Mouse (Mus musculus) heart, embryonic 10.5 days (tissue): ENCODE measurements around the gene Olfr78. TPM values are rescaled to one million over a fixed set of nuclear protein-coding genes. Genes with fewer than 3 reads are reported as not detected.

ENCODE experiments used
- DNase-seq: peaks from one replicate; pipeline ENCODE4 v3.0.0-alpha.2; 2017; ENCODE audit warnings: low spot score
- H3K27ac ChIP-seq: fragments of 300-500 bp; sonication (generic); 2 replicates; pipeline ENCODE4 v1.5.1; 2016; ENCODE audit warnings: mild to moderate bottlenecking
- H3K27me3 ChIP-seq: fragments of 300-500 bp; sonication (generic); 2 replicates; pipeline ENCODE4 v1.6.1; 2016; ENCODE audit warnings: mild to moderate bottlenecking; ENCODE audit not compliant: poor library complexity, insufficient read depth, severe bottlenecking
- H3K36me3 ChIP-seq: fragments of 300-500 bp; sonication (generic); 2 replicates; pipeline ENCODE4 v1.6.1; 2016; ENCODE audit warnings: mild to moderate bottlenecking, moderate library complexity
- H3K4me1 ChIP-seq: fragments of 300-500 bp; sonication (generic); 2 replicates; pipeline ENCODE4 v1.6.1; 2016; ENCODE audit warnings: mild to moderate bottlenecking
- H3K4me3 ChIP-seq: fragments of 300-500 bp; sonication (generic); 2 replicates; pipeline ENCODE4 v1.5.1; 2016; ENCODE audit warnings: mild to moderate bottlenecking, moderate library complexity
- H3K9me3 ChIP-seq: fragments of 300-500 bp; sonication (generic); 2 replicates; pipeline ENCODE4 v1.6.1; 2016; ENCODE audit warnings: mild to moderate bottlenecking, moderate library complexity
- WGBS: fragments of 180-500 bp; shearing (Covaris S2); methylation state at CpG from one replicate; pipeline ENCODE4 v1.1.7; 2016; 5-methylcytosine and 5-hydroxymethylcytosine counted together
- polyA plus RNA-seq: library from polyadenylated mRNA; unstranded; fragments of >200 nt; fragmentation: Nextera tagmentation; extraction: Ambion mirVana; gene quantifications from 2 replicates; pipeline ENCODE4 v1.2.1, GENCODE M21; 2016

Olfr78 gene
- not detected in 2 replicates for polyA plus RNA-seq

GRCm38 (mm10) chr7:102759266-102759665 lies at the start of gene Olfr78, which contains the start of gene Olfr560:
Olfr78 (minus strand) TSS chr7:102759471.
Olfr560 (minus strand) TSS chr7:102759366.
- no peaks in the 10 kb centered on the region for H3K4me1 ChIP-seq
- H3K9me3 ChIP-seq = no peaks in the 10 kb centered on the region
- DNase-seq = no peak
- H3K36me3 ChIP-seq = no peaks in the 10 kb centered on the region
- H3K4me3 ChIP-seq = no peak within 1 kb of the TSS
- no peaks in the 10 kb centered on the region for H3K27me3 ChIP-seq
- H3K27ac ChIP-seq = no peak within 1 kb of the TSS
- WGBS = 71% methylated on average over 4 of the region's 4 CpGs

- Histone ChIP-seq H3K27ac (no peak within 1 kb of the TSS), H3K27me3 (no peaks in the 10 kb centered on the region), H3K4me3 (no peak within 1 kb of the TSS), H3K4me1 (no peaks in the 10 kb centered on the region), H3K9me3 (no peaks in the 10 kb centered on the region), H3K36me3 (no peaks in the 10 kb centered on the region)
- DNase-seq = no peak
These were observed 43.9 kb upstream of the Olfr78 start, which contains the start of gene Olfr564 for GRCm38 (mm10) chr7:102803180-102803579. Olfr564 (plus strand) TSS chr7:102803480.

DNA sequence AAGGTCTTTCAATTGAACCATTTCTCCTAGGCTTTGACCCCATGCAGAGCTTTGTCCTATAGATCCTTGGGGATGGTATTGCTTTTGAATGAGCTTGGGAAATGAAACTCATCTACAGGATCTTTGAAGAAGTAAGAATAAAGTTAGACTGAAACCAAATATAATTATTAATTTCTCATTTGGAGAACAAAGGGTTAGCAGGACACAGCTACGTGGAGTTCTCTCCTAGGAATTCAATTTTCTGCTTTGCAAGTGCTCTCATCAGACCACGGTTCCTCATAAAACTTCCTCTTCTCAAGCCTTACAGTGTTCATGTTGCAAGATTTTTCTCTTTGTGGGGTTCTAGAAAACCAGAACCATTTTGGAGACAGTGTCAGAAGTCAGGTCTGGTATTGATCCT lies 11.7 kb upstream of the Olfr78 start, which contains the start of gene Olfr561:
Olfr561 (plus strand) TSS at position 301 of the 400 bp plus-strand sequence.
- no peaks in the 10 kb centered on the region for H3K36me3 ChIP-seq
- H3K4me3 ChIP-seq = no peak within 1 kb of the TSS
- no peaks in the 10 kb centered on the region for H3K4me1 ChIP-seq
- no peak within 1 kb of the TSS for H3K27ac ChIP-seq
- no peaks in the 10 kb centered on the region for H3K9me3 ChIP-seq
- no peaks in the 10 kb centered on the region for H3K27me3 ChIP-seq
- DNase-seq = no peak
- 77% methylated on average over 2 of the region's 2 CpGs for WGBS

- H3K4me1 ChIP-seq = no peaks in the 10 kb centered on the region
- WGBS = 27% methylated on average over 1 of the region's 1 CpGs
- no peaks in the 10 kb centered on the region for H3K27me3 ChIP-seq
- no peaks in the 10 kb centered on the region for H3K9me3 ChIP-seq
- no peaks in the 10 kb centered on the region for H3K36me3 ChIP-seq
- H3K4me3 ChIP-seq = no peak overlapping the region
- H3K27ac ChIP-seq = no peak overlapping the region
- DNase-seq = no peak
These were observed 7.2 kb downstream of the Olfr78 start for GRCm38 (mm10) chr7:102752086-102752485.

DNA sequence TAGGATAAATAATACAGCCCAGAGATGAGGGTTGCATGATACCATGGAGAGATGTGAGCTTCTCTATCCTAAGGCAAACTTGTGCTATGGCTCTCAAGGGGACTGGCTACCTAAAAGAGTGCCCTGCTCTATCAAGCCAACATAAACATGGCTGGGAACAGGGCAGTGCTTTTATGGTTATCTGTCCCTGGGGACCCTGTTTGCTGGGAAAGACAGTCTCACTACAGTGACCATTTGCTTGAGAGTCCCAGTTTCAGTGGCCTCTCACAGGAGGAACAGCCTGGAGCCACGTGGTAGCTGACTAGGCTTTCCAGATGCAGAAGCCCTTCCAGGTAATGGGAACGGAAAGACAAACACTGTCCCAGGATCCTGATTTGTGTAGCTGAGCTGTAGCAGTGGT lies 21.6 kb downstream of the Olfr78 start:
- Histone ChIP-seq H3K4me1 (no peaks in the 10 kb centered on the region), H3K27ac (no peak overlapping the region)

GRCm38 (mm10) chr7:102733793-102734192 lies 25.5 kb downstream of the Olfr78 start:
- DNase-seq = no peak
- 31% methylated on average over 1 of the region's 1 CpGs for WGBS
- Histone ChIP-seq H3K4me3 (no peak overlapping the region), H3K4me1 (no peaks in the 10 kb centered on the region), H3K27ac (no peak overlapping the region), H3K9me3 (no peaks in the 10 kb centered on the region), H3K36me3 (no peaks in the 10 kb centered on the region), H3K27me3 (no peaks in the 10 kb centered on the region)

More for the DNA sequence above, 21.6 kb downstream of the Olfr78 start:
- Histone ChIP-seq H3K4me3 (no peak overlapping the region), H3K36me3 (no peaks in the 10 kb centered on the region), H3K9me3 (no peaks in the 10 kb centered on the region), H3K27me3 (no peaks in the 10 kb centered on the region)
- no peak for DNase-seq
- 41% methylated on average over 2 of the region's 2 CpGs for WGBS

- H3K4me3 ChIP-seq = no peak within 1 kb of the TSS
- H3K27ac ChIP-seq = no peak within 1 kb of the TSS
- H3K4me1 ChIP-seq = no peaks in the 10 kb centered on the region
- H3K27me3 ChIP-seq = no peaks in the 10 kb centered on the region
- no peaks in the 10 kb centered on the region for H3K36me3 ChIP-seq
- no peak for DNase-seq
- no peaks in the 10 kb centered on the region for H3K9me3 ChIP-seq
These were observed 31.9 kb downstream of the Olfr78 start, which contains the start of gene Olfr559 for GRCm38 (mm10) chr7:102727391-102727790. Olfr559 (minus strand) TSS chr7:102727491.

GRCm38 (mm10) chr7:102718970-102719369 lies 40.3 kb downstream of the Olfr78 start, which contains the start of gene Olfr33:
Olfr33 (minus strand) TSS chr7:102719070.
- H3K27ac ChIP-seq = no peak within 1 kb of the TSS
- H3K4me3 ChIP-seq = no peak within 1 kb of the TSS
- H3K27me3 ChIP-seq = no peaks in the 10 kb centered on the region
- no peaks in the 10 kb centered on the region for H3K36me3 ChIP-seq
- H3K9me3 ChIP-seq = no peaks in the 10 kb centered on the region
- 30% methylated on average over 1 of the region's 1 CpGs for WGBS
- DNase-seq = no peak
- H3K4me1 ChIP-seq = no peaks in the 10 kb centered on the region

DNA sequence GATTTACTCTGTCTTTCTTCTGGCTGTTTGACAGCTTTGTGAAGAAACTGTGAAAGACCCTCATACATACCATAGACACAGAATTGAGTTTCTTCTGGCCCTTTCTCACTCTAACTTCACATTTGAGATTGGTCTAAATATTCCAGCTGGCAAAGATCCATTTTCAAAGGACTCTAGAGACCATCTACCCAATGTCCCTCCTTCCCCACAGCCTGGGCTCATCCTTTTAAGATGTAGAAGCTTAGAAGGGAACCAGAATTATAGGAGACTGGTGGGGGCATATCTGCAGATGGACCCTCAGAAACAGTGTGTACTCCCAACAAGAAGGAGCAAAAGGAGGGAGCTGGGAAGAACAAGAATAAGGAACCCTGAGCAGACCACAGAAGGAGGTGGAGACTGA lies 57.4 kb downstream of the Olfr78 start, which contains the start of gene Olfr558:
Olfr558 (plus strand) TSS at position 301 of the 400 bp plus-strand sequence.
- H3K4me1 ChIP-seq = no peaks in the 10 kb centered on the region

GRCm38 (mm10) chr7:102698461-102698860 lies 60.8 kb downstream of the Olfr78 start:
- Histone ChIP-seq H3K4me1 (no peaks in the 10 kb centered on the region), H3K9me3 (no peaks in the 10 kb centered on the region), H3K36me3 (no peaks in the 10 kb centered on the region), H3K27me3 (no peaks in the 10 kb centered on the region), H3K27ac (no peak overlapping the region), H3K4me3 (no peak overlapping the region)
- DNase-seq = no peak
- WGBS = 91% methylated on average over 7 of the region's 7 CpGs

More for the DNA sequence above, 57.4 kb downstream of the Olfr78 start, which contains the start of gene Olfr558:
- Histone ChIP-seq H3K27me3 (no peaks in the 10 kb centered on the region), H3K36me3 (no peaks in the 10 kb centered on the region), H3K4me3 (no peak within 1 kb of the TSS), H3K9me3 (no peaks in the 10 kb centered on the region), H3K27ac (no peak within 1 kb of the TSS)
- DNase-seq = no peak

DNA sequence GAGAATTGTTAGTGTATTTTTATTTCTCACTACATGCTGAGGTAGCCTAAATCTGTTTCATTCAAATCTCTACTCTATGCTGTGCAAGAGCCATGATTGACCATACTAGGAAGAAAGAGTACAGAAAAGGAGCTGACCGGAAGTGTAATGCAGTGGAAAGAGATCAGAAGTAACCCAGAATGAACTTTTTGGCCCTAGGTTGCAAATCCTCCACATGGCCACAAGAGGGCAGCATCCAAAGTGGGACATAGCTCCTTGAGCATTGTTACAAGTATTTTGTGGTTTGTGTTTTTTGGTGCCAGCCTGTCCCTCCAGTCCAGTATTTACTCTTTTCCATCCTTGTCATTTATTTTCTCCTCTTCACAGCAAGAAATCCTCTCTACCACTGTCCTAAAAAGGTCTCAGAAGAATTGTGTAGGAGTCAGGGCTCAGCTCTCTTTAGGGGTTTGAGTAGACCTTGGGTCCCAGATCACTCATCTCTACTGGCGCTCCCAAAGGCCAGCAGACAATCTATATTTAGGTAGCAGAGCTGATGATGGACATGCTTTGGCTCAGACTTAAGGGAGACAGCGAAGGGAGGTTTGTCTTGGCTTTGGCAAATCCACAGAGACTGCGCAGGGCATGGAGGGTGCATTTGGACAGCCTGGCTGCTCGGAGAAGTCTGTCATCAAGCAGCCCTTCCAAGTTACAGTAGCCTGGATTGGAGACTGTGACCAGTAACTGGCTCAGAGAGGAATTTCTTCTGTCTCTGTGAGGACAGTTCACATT lies 63.7 kb downstream of the Olfr78 start, which contains the start of gene Olfr557:
Olfr557 (plus strand) TSS at position 553 of the 768 bp plus-strand sequence.
- no peak within 1 kb of the TSS for H3K27ac ChIP-seq
- WGBS = 69% methylated on average over 5 of the region's 5 CpGs
- no peaks in the 10 kb centered on the region for H3K36me3 ChIP-seq
- H3K4me3 ChIP-seq = no peak within 1 kb of the TSS
- no peaks in the 10 kb centered on the region for H3K27me3 ChIP-seq
- no peak for DNase-seq
- H3K4me1 ChIP-seq = no peaks in the 10 kb centered on the region
- no peaks in the 10 kb centered on the region for H3K9me3 ChIP-seq
